Mouse (Mus musculus): ENCODE results near the gene Add1.
A peak's percentile ranks its signal among the peaks of the same experiment; 100 is the strongest.

Add1 gene

DNA sequence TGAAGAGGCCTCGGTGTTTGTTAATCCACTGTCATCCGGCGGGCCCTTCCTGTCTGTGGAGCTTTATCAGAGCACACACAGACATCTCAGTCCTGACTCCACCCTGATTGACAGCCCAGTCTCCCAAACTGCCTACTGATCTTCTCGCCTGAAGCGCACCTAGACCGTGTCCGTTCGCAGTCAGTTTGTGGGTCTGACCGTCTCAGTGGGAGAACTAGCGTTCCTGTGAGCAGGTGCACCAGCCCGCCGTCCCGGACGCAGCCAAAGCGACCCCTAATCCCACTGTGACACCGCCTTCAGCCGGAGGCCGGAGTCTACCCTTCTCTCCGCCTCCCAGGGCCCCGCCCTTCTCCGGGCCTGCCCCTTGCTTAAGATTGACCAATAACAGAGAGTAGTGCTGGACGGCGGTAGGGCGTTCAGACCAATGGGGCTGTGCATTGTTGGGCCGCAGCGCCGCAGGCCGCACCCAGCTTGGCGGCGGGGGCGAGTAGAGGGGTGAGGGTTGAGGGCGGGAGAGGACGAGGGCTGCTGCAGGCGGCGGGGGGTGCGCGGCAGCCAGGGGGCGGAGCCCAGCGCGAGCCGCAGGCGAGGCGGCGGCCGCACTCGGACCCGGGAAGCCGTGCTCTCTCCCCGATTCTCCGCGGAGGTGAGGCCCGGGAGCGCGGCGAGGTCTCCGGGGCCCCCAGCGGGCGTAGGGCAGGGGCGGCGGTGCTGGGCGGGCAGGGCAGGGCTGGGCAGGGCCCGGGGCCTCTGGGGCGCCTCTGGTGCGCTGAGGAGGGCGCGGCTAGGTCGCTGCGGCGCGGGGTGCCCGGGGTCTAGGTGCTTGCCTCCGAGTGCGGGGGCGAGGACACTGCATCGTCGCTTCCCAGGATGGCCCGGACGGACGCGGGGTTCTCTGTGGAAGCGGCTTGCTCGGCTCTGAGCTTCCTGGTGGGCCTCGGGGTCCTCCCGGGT is at the start of gene Add1:
Add1 (plus strand) TSS at position 397 of the 954 bp plus-strand sequence.
- peak; percentile 99 for DNase-seq (ENCODE audit: low read depth, low spot score)

DNA sequence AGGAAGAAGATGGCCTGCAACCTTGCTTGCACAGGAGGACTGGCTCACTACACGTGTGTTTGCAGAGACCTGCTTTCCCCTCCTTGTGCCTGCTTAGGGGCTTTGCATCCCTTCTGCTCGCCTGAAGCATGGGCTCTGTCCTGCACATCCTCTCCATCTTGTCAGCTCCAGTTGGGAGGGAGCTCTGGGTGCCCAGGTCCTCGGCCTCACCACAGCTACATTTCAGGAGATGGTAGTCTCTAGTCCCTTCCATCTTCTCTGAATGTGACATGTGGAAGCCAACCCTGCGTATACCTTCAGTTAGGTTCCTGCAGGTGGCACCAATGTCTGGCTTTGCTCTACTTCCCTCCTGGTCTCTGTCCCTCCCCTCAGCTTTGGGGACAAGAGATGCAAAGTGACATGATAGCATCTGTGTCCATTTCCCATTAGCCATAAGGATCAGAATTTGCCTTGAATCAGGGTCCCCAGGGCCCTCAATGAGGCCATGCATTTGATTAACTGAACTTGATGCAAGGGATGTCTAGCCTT is 49.4 kb upstream of the Add1 start:
- peak; percentile 50 for DNase-seq (ENCODE audit: low read depth, low spot score)

DNA sequence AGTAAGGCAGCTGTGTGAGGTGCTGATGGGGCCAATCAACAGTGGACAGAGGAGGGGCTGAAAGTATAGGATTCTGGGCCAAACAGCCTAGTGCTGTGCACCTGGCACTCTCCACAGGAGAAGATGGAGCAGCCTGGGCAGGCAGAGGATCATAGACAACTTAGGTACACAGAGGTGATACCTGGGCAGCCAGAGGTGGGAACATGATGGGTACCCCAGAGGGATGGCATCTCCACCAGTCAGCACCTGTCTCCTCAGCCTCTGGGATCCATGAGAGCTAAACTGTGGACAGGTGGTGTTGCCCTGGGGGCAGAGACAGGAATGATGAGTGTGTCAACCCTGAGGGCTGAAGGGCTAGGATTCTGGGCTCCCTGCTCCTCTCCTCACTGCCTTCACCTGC is 49.0 kb upstream of the Add1 start:
- DNase-seq (ENCODE audit: low read depth, low spot score): no peak

DNA sequence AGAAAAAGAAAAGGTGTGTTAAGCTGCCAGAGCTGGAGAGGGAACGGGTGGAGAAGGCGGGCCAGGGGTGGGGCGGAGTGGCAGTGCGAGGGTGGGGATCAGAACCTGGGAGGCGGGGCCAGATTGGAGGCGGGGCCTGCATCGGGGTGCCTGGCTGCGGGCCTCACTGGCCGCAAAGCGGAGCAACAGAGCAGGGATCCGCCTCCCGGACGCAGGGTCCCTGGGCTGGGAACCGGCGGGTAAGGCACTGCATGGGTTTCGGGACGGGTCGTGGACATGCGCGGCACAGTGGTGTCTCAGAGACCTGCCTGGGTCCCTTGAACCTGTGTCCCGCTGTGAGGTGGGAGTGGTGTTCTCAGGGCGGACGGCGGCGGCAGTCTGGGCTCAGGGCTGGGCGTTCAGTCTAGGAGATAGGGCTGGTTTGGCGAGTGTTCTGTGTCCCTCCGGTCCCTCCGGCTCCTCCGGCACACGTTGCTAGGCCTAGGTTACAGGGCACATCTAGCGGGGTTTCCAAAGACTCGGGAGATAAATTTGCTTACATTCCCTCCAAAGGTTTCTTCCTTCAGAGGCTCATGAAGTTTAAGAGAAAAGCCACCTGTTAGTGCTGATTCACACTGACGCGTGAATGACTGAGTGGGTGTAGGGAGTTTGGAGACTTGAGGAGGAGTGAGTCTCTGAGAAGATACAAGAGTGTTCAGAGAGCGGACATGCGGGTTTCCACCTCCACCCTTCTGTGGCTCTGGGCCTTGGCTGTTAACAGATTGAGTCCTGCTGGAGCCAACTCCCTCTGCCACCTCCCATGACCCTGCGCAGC is 47.6 kb upstream of the Add1 start, which contains the start of gene Sh3bp2:
Sh3bp2 (plus strand) TSS at position 176 of the 814 bp plus-strand sequence.
- DNase-seq (ENCODE audit: low read depth, low spot score): peak; percentile 93

DNA sequence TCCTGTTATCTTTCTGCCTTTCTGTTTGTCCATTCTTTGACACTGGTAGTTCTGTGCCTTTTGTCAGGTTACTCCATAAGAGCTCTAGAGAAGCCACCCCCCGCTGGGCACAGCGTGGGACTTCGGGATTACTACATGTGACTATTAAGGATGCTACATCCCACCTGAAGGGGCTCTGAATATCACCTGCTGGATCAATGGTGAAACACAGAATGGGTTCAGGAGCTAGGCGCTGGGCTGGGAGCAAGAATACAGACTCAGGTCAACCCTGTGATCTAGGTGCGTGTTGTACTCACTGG is 47.0 kb upstream of the Add1 start:
- no peak for DNase-seq (ENCODE audit: low read depth, low spot score)

DNA sequence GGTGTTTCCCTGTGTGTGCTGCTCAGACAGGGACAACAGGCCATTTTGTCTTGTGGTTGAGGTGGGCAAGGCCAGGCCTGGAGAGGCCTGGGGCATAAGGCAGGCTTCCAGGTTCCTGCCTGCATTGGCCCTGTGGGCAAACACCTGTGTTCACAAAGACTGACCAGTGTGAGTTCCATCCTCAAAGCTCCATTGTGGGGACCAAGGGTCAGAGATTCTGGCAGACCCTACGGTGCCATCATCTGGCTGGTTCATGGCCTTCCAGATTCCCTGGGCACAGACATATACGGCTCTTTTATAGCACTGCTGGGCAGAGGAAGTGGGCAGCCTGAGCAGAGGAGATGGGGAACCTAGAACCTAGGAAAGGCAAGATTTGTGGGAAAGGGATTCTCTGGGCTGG is 46.1 kb upstream of the Add1 start:
- DNase-seq (ENCODE audit: low read depth, low spot score): no peak

DNA sequence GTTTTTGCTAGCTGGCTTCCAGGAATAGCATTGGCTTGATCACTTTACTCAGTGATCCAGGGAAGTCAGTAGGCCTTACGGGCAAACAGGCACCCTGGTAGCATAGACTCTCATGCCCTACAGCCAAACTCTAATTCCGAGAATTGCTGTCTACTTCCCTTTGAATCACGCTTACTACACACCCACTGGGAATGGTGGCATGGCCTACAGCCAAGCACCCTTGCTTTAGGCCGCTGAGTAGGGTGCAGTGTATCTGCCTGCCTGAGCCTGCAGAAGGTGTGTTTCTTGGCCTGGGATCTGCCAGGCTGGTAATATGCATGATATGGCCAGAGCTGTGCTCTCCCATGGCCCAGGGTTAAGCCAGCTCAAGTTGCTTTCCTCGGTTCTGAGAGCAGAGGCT is 44.7 kb upstream of the Add1 start:
- DNase-seq (ENCODE audit: low read depth, low spot score): no peak

DNA sequence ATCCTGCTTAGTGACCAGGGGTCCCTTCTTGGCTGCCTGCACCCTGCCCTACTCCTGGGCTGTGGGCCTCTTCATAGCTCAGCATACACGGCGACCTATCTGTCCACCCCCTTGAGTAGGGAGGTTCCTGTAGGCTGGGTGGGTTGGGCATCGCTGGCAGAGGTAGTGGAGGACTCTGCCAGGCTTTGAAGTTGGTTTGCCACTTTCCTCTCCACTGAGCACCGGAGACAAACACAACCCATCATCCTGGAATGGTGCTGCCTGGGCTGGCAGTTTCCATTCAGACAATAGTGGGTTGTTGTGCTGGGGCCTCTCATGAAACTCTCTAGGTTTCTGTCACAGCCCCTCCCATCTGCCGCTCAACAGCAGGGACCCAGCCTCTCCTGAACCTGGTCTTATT is 43.3 kb upstream of the Add1 start:
- DNase-seq (ENCODE audit: low read depth, low spot score): no peak

DNA sequence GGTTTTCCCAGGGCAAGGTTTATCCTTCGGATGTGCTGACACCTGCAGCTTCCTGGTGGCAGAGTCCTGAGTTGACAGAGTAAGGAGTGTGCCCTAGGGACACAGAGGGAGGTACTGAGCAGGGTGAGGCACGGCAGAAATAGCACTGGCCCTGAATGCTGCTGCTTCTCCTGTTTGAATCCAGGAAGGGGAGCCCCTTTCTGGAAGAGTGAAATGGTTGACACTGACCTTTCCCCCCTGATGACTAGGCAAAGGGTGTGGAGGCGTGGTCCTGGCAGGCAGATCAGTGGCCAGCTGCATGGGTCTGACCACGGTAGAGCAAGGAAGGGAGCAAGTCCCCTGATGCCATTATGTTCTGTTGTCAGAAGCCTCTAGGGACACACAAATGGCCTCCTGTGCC is 42.8 kb upstream of the Add1 start:
- DNase-seq (ENCODE audit: low read depth, low spot score): no peak

DNA sequence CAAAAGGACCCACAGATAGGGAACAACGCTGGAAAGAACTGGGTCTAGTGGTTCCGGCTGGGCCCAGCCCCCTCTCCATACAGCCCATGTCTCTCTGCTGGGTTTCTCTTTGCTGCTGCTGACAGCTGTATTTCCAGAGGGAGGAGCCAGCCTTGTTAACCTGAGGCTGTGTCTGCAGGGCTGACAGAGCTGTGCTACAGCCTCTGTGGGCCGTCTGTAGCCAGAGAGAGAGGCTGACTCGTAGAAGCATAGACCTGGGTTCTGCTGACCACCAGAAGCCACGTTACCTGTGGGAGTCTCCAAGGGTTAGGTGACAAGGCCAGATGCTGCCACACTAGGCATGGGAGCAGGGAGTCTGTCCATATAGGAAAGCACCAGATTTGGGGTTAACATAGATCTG is 40.4 kb upstream of the Add1 start:
- DNase-seq (ENCODE audit: low read depth, low spot score): no peak

DNA sequence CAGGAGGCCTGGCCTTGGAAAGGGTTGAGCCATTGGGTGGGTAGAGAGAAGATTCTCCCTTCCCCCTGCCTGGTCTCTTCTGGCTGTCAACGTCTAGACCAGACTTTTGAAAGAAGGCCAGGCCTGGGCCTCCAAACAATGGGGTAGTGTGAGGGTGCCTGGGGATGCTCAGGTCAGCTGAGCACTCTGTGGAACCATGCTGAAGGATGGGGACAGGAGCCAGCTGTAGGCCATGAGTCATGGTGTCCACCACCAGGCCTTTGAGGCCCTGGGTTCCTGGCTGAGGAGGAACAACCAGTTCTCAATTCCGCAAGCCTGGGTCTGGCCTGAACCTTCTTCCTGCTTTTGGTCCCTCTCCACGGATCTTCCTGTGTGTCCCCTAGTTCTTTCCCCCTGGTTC is 39.6 kb upstream of the Add1 start:
- no peak for DNase-seq (ENCODE audit: low read depth, low spot score)

DNA sequence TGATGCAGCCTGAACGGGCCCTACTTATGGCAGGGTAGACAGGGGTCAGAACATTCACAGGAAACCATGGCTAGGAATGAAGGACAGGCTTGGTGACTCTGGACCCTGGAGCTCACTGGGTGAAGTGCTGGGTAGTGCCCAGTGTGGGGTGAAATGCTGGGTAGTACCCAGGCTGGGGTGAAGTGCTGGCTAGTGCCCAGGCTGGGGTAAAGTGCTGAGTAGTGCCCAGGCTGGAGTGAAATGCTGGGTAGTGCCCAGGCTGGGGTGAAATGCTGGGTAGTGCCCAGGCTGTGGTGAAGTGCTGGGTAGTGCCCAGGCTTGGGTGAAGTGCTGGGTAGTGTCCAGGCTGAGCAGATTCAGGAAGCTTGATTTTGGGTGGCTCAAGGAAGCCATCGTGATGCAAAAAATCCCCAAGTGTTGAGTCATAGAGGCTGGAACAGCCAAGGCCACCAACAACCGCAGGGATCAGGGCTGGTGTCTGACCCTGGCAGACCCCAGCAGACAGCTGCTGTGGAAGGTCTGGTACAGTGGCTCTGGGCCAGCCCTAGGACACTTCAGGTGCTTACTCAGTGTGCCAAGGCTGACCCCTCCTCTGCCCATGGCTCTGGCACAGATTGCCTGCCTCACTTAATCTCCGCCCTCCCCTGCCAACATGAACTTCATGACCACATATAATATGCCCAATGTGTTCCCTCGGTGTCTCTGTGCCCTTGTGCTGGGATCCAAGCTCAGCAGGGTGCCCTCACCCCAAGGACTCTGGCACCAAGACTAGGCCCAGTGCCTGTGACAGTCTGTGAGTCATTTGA is 38.5 kb upstream of the Add1 start:
- no peak for DNase-seq (ENCODE audit: low read depth, low spot score)

DNA sequence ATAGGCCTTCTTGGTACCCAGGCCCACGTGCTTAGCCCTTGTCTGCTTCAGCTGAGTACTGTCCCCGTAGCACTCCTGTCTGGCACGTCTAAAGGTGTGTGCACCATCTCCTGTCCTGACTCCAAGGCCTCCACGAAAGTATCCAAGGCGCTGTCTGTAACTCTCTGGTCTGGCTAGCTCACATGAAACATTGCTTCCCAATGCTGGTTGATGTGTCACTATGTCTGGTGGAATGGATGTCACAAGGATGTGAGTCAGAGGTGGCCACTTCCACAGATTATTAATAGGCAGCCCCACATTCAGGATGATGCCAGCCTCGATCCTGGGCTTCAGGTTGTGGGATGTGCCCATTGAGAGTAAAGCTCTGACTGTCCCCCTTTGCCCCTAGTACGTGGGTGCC is 37.6 kb upstream of the Add1 start:
- DNase-seq (ENCODE audit: low read depth, low spot score): no peak

DNA sequence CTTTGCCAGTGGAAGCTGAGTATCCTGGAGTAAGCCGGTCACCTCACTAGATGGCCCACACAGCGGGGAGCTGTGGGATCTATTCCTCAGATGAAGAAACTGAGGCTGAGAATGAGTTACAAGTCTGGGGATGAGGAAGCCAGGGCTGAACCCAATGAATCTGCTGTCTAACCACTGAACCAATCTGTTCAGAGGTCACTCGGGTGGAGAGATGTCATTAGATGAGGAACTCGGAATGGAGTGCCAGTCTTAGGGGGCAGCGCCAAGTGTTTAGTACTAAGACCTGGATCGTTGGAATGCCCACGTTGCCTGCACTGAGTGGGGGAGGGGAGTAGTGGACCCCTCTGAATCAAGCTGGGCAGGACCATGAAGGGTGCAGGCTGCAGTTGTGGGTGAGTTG is 35.4 kb upstream of the Add1 start:
- no peak for DNase-seq (ENCODE audit: low read depth, low spot score)

DNA sequence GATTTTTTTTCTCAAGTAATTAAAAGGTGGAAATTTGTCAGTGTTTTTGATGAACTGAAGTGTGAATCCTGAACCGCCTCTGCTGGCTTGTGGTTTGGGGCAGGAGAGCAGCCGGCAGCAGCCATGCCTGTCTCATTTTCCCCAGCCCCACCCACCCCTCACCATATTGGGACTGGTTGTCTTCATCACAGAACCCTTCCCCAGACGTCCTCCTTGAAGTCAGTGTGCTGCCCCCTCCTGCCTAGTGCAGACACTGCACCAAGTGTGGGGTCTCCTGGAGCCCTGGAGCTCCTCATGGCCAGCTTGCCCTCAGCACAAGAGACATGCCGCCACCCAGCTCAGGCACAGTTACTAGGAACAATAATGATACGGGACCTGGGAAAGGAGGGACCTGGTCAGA is 34.9 kb upstream of the Add1 start:
- peak; percentile 57 for DNase-seq (ENCODE audit: low read depth, low spot score)

DNA sequence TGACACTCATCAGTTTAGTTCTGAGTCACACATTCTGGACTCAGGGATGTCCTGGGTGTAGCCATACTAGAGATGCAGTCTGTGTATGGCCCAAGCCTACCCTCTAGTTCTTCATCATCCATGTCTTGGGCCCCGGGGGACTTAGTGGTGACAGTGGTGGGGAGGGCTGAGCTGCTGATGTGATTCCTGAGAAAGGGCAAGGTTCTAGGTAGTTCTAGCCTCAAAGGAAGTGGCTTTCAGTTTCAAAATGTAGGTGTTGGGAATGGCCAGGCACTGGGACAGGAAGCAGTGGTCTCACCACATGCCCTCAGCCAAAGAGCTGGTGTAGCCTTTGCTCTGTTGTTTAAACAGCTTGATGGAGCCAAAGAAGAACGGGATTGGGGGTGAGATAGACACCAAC is 34.3 kb upstream of the Add1 start:
- DNase-seq (ENCODE audit: low read depth, low spot score): no peak

DNA sequence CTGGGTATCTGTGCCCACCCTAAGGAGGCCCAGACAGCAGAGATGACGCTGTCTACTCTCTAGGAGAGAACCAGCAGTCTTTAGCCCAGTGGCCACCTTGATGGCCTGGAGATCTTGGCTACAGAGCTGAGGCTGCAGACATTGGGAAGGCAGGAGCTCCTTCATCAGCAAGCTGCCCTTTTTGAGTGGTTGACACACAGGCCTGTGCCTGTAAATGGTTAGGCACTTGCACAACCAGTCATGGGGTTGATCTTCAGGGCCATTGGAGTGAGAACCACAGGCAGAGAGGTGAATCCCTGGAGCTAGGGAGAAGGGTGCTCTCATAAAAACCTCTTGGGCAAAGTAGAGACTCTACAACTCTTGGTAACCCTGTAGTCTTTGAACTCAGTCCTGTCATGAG is 31.3 kb upstream of the Add1 start:
- no peak for DNase-seq (ENCODE audit: low read depth, low spot score)

DNA sequence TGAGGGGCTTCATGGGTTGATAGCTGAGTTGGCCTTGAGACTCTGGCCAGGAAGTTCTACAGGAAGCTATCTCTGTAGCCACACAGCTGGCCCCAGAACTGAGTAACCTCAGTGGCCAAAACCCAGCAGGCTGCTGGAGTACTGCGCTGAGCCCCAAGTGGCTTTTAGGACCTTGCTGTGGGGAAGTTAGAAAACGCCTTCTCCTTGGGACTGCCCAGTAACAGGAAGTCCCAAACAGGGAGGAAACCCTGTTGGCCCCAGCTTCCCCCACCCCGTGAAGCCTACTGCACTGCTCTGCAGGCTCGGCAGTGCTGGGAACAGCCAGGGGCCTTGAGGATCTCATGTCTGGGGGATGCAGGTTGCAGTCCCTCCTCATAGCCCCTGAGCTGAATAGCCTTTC is 30.4 kb upstream of the Add1 start:
- no peak for DNase-seq (ENCODE audit: low read depth, low spot score)

DNA sequence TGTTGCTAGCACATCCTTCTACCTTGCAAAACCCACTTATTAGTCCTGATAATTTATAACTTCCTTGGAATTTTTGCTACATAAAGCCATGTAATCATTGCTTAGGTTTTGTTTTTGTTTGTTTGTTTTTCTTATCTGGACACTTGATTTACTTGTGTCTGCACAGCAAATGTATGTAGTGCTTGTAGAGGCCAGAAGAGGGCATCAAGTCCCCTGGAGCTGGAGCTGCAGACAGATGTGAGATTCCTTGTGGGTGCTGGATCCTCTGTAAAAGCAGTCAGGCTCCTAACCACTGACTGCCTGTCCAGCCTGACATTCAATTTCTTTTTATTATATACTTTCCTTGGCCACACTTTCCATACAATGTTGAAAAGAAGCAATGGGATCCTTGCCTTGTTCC is 26.1 kb upstream of the Add1 start:
- DNase-seq (ENCODE audit: low read depth, low spot score): peak; percentile 62

DNA sequence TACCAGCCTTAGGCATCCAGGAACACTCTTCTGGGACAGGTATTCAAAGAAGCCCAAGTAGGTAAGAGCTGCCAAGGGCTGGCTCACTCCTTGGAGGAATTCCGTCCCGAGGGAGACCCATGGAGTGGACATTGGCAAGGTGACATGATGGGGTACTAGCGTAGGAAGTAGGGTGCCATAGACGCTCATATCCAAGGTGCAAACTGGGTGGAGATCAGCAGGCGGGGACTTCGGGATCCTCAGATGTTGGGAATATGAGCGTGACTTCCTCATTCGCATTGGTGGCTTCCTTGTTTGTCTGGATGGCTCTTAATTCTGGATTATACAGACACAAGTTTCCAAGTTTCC is 24.4 kb upstream of the Add1 start:
- no peak for DNase-seq (ENCODE audit: low read depth, low spot score)

DNA sequence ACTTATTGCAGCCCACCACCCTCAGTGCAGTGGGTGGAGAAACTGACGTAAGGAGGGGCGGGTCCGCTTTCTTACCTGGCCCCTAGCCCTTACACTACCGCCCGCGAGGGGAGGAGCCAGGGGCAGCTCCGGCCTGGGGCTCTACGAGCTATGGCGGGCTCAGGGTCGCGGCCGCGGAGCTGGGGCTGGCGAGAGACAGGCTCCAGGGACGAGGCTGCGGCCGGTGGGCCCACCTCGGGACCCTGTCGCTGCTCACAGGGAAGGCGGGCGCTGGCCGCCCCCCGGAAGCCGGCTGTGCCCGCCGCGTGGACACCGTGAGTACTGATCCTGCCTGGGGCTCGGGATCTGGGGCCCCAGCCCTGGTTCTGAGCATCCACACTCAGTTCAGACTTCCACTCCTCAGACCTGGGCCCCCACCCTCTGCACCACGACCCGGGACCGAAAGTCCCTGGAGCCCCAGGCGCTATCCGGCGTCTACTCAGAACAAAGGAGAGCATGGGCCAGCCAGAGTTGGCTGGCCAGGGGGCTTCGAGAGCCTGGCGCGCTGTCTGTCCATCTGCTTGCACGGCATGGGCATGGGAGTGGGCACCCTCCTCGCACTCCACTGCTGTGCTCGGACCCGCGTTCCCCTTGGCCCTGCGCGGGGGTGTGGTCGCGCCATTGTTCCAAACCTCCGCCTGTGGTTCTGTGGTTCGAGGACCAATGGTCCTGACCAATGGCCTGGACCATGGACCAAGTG is 23.8 kb upstream of the Add1 start:
- peak; percentile 51 for DNase-seq (ENCODE audit: low read depth, low spot score)
